Mouse (Mus musculus) liver, embryonic 13.5 days (tissue): Measurements from ENCODE around the gene Srrm1. TPM values are rescaled to one million over a fixed set of nuclear protein-coding genes. Genes with fewer than 3 reads are reported as not detected.
"Not testable (repeated sequence)": the region's sequence is repeated elsewhere in the genome, so short reads cannot be mapped to it uniquely, and the experiment has no call there.

ENCODE experiments used
- ATAC-seq: fragments of 200-750 bp; cut with Nextera tagmentation; 2 replicates; pipeline ENCODE4 v1.8.0; 2017; ENCODE audit warnings: low read depth, mild to moderate bottlenecking, moderate number of reproducible peaks, moderate library complexity
- DNase-seq: peaks from one replicate; pipeline ENCODE4 v3.0.0; 2022
- H3K27ac ChIP-seq: fragments of 300-500 bp; sonication (generic); 2 replicates; pipeline ENCODE4 v1.5.1; 2015; ENCODE audit warnings: moderate library complexity, mild to moderate bottlenecking, inconsistent platforms
- H3K27me3 ChIP-seq: fragments of 300-500 bp; sonication (generic); 2 replicates; pipeline ENCODE4 v1.6.1; 2015; ENCODE audit warnings: mild to moderate bottlenecking, inconsistent platforms
- H3K36me3 ChIP-seq: fragments of 300-500 bp; sonication (generic); 2 replicates; pipeline ENCODE4 v1.6.1; 2015; ENCODE audit warnings: mild to moderate bottlenecking, inconsistent platforms
- H3K4me1 ChIP-seq: fragments of 300-500 bp; sonication (generic); replicated peaks from 2 replicates; pipeline ENCODE4 v1.6.1; 2015; ENCODE audit warnings: inconsistent platforms
- H3K4me2 ChIP-seq: fragments of 300-500 bp; sonication (generic); 2 replicates; pipeline ENCODE4 v1.6.1; 2015; ENCODE audit warnings: inconsistent platforms, mild to moderate bottlenecking, moderate library complexity
- H3K4me3 ChIP-seq: fragments of 300-500 bp; sonication (generic); replicated peaks from 2 replicates; pipeline ENCODE4 v1.5.1; 2015; ENCODE audit warnings: mild to moderate bottlenecking, inconsistent platforms
- H3K9ac ChIP-seq: fragments of 300-500 bp; sonication (generic); 2 replicates; pipeline ENCODE4 v1.6.1; 2015; ENCODE audit warnings: mild to moderate bottlenecking, inconsistent platforms
- H3K9me3 ChIP-seq: fragments of 300-500 bp; sonication (generic); replicated peaks from 2 replicates; pipeline ENCODE4 v1.6.1; 2016; ENCODE audit warnings: inconsistent platforms
- WGBS: fragments of 180-500 bp; shearing (Covaris S2); methylation state at CpG from one replicate; pipeline ENCODE4 v1.1.7; 2015; ENCODE audit not compliant: insufficient replicate concordance; 5-methylcytosine and 5-hydroxymethylcytosine counted together
- polyA plus RNA-seq: library from polyadenylated mRNA; unstranded; fragments of >200 nt; fragmentation: Nextera tagmentation; extraction: Ambion mirVana; gene quantifications from 2 replicates; pipeline ENCODE4 v1.2.1, GENCODE M21; 2015

The Srrm1 gene
- polyA plus RNA-seq, 1 experiment from 2014 or later = 159 TPM

DNA sequence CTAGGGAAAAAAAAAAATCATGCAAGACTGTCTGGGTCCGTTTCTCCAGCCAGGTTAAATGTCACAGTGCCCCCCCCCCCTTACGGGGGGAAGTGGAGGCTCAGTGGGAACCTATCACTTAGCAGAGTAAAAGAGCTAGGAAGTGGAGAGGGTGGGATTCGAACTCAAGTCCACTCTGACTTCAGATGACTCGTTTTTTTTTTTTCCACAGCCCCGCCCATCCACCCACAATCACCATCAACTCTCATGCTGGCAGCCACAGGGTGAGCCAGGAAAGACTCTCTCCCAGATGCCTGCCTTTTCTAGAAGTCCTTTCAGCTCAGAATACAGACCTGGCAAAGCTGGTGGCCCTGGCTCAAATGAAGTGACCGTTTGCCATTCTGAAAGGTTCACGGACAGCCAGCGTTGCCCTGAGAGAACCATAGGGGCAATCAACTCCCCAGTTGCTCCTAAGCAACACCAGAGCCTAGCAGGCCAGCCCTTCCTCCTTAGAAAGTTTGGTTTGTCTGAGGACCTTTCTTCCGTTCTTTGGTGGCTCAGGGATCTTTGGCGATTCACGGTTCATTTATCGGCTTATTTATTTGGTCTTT, 67.0 kb downstream of the Srrm1 start:
- H3K4me2 ChIP-seq = peak overlapping the region; percentile 65
- peak overlapping the region; percentile 74 for H3K9ac ChIP-seq
- no peaks in the 10 kb centered on the region for H3K9me3 ChIP-seq
- peaks cover 59% of the 10 kb centered on the region for H3K4me1 ChIP-seq
- H3K36me3 ChIP-seq = no peaks in the 10 kb centered on the region
- ATAC-seq (no peak), DNase-seq (no peak)
- H3K27ac ChIP-seq = peak overlapping the region; percentile 98
- H3K4me3 ChIP-seq = peak overlapping the region; percentile 39; the same call in 1 of the 2 replicates
- WGBS = 39% methylated on average over 12 of the region's 12 CpGs
- no peaks in the 10 kb centered on the region for H3K27me3 ChIP-seq

DNA sequence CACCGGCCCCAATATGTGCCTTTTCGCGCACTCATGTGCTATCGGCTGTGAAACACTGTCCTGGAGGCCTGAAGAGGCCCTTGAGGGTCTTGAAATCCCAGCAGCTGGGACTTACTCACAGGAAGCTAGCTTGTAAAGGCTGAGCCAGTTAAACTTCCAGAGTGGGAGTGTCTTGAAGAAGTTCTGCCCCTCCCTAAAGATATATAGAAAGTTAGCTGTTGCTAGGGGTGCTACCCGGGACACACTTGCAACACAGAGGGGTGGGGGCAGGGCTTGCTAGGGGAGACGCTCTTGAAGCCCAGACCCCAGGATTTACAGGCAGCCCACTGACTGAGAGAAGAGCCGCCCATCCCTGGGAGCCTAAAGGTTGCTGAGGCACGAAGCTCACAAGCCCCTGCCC, 67.7 kb downstream of the Srrm1 start:
- Histone ChIP-seq H3K4me2 (peak overlapping the region; percentile 65), H3K36me3 (no peaks in the 10 kb centered on the region), H3K4me1 (peaks cover 55% of the 10 kb centered on the region), H3K27me3 (no peaks in the 10 kb centered on the region), H3K4me3 (no peak overlapping the region), H3K27ac (peak overlapping the region; percentile 98), H3K9me3 (no peaks in the 10 kb centered on the region), H3K9ac (peak overlapping the region; percentile 74)
- 54% methylated on average over 8 of the region's 8 CpGs for WGBS
- ATAC-seq (no peak), DNase-seq (no peak)

DNA sequence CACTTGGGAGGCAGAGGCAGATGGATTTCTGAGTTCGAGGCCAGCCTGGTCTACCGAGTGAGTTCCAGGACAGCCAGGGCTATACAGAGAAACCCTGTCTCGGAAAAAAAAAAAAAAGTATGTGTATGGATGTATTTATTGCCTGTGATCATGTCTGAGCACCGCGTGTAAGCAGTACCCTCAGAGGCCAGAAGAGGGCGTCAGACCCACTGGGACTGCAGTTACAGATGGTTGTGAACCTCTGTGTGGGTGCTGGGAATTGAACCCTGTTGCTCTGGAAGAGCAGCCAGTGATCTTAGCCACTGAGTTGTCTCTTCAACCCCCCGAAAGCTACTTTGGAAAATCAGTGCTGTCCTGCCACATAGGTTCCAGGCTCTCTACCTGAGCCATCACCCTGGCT, 69.2 kb downstream of the Srrm1 start:
- Histone ChIP-seq H3K9me3 (no peaks in the 10 kb centered on the region), H3K4me2 (no peak overlapping the region)
- ATAC-seq = no peak

DNA sequence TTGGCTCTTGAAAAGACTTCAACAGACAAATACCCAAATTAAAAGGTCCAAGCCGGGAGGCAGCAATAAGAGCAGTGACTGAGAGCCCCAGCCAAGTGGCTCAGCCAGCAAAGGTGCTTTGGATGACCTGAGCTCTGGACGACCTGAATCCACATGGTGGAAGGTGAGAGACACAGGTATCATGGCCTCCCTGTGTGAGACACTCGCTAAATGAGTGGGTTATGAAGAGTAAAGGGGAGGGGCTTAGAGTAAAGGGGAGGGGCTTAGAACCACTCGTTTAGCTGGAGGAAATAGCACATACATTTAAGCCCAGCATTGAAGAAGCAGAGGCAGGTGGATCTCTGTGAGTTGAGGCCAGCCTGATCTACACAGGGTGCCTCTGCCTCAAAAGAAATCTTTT, 69.7 kb downstream of the Srrm1 start:
- no peaks in the 10 kb centered on the region for H3K36me3 ChIP-seq
- WGBS = 63% methylated on average over 4 of the region's 4 CpGs
- H3K9me3 ChIP-seq = no peaks in the 10 kb centered on the region
- peaks cover 45% of the 10 kb centered on the region for H3K4me1 ChIP-seq
- H3K27me3 ChIP-seq = no peaks in the 10 kb centered on the region
- H3K4me3 ChIP-seq = no peak overlapping the region
- H3K9ac ChIP-seq = no peak overlapping the region
- DNase-seq (no peak), ATAC-seq (no peak)
- H3K4me2 ChIP-seq = no peak overlapping the region
- H3K27ac ChIP-seq = no peak overlapping the region

More for the DNA sequence above, 69.2 kb downstream of the Srrm1 start:
- no peak overlapping the region for H3K4me3 ChIP-seq
- H3K4me1 ChIP-seq = peaks cover 49% of the 10 kb centered on the region
- no peak overlapping the region for H3K27ac ChIP-seq
- no peaks in the 10 kb centered on the region for H3K27me3 ChIP-seq
- 83% methylated on average over 7 of the region's 7 CpGs for WGBS
- H3K36me3 ChIP-seq = no peaks in the 10 kb centered on the region
- H3K9ac ChIP-seq = no peak overlapping the region
- no peak for DNase-seq

DNA sequence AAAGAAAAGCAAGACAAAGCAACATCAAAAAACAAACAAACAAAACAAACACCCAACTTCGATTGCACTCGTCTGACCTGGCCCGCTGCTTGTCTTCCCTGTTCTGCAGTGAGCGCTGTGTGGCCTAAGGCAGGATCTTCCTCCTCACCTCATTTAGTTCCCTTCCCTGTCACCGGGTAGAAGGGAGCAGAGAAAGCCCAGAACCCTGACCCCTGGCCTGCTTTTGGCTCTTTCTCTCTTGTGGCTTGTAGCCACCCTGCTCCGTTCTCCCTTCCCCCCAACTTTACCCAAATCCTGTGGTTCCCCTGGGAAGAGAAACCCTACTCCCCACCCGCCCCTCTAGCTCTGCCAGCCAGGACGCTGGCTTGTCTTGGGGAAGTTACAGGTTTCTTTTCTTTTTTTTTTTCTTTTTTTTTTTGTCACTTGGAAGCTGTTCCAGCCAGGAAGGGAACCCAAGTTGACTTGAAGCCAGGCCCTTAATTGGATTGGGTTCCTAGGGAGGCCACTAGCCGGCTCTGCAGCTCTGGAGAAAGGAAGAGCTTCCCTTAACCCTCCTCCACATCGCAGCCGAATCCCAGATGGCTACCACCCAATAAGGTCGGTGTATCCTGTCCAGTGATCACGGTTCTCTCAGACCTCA, 70.3 kb downstream of the Srrm1 start:
- Histone ChIP-seq H3K36me3 (no peaks in the 10 kb centered on the region), H3K27ac (no peak overlapping the region), H3K4me3 (no peak overlapping the region), H3K9ac (no peak overlapping the region), H3K27me3 (no peaks in the 10 kb centered on the region), H3K4me1 (peaks cover 43% of the 10 kb centered on the region), H3K4me2 (no peak overlapping the region), H3K9me3 (no peaks in the 10 kb centered on the region)
- 63% methylated on average over 13 of the region's 13 CpGs for WGBS
- DNase-seq (no peak), ATAC-seq (no peak)

DNA sequence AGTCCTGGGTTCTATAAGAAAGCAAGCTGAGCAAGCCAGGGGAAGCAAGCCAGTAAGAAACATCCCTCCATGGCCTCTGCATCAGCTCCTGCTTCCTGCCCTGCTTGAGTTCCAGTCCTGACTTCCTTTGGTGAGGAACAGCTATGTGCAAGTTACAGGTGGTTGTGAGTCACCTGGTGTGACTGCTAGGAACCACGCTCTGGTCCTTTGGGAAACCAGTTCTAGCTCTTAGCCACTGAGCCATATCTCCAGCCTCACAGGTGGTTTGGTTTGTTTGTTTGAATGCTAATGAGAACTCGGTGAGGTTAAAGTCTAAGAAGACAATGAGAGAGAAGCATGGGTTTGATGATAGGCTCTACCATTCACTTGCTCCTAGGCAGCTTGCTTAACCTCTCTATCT, 73.1 kb downstream of the Srrm1 start:
- H3K4me3 ChIP-seq, H3K36me3 ChIP-seq, H3K27ac ChIP-seq, H3K4me2 ChIP-seq, H3K9me3 ChIP-seq, ATAC-seq, H3K27me3 ChIP-seq, H3K9ac ChIP-seq, DNase-seq: not testable (repeated sequence)
- peaks cover 36% of the 10 kb centered on the region for H3K4me1 ChIP-seq
- 57% methylated on average over 2 of the region's 2 CpGs for WGBS

DNA sequence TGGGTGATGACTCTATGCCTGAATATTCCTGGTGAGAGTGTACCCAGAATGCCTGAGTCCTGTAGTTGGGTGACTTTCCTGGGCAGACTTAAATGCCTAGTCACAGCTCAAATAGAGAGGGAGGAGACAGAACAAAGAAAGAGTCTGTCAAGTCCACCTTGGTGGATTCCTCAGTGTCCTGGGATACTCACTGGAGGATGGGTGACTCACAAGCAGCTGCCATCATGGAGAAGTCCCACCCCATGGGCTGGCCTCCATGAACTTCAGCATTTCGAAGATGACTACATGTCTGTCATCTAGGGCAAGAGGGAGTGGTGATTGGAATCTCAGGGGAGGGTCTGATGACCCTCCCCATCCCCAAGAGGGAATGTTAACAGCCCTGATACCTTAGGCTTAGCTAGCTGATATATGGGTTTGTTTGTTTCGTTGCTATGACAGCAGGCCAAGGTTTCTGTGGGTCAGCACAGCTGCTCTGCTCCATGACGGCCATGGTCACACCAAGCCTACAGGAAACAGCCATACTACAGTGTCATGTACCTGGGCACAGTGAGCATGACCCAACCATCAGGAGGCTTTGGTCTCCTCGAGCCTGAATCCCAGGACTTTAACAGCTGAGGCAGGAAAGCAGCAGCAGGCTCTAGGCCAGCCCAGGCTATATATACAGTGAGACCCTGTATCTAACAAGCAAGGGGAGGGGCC, 76.3 kb downstream of the Srrm1 start:
- DNase-seq (no peak), ATAC-seq (no peak)
- Histone ChIP-seq H3K4me2 (no peak overlapping the region), H3K9ac (no peak overlapping the region; the same call in 1 of the 2 replicates), H3K27ac (peak overlapping the region; percentile 24; the same call in 1 of the 2 replicates), H3K4me3 (no peak overlapping the region), H3K9me3 (no peaks in the 10 kb centered on the region), H3K36me3 (no peaks in the 10 kb centered on the region), H3K27me3 (no peaks in the 10 kb centered on the region), H3K4me1 (peaks cover 44% of the 10 kb centered on the region)
- 59% methylated on average over 4 of the region's 4 CpGs for WGBS

DNA sequence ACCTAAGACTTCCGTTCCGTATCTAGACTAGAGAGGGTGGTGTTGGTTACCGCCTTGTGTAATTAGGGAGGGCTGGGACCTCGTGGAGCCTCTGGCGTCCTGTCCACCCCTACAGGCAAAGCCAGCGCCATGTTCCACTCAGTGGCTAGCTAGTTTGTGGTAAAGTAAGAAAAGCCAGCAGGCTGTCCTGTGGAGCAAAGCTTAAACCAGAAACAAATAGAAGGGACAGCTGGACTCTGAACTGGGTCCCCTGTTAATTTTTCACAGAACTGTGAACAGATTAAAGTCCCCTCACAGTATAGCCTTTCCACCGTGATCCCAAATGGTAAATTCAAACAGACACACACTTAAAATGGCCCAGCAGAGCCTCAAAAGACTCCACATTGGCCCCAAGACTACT, 78.4 kb downstream of the Srrm1 start:
- no peak overlapping the region for H3K4me2 ChIP-seq
- H3K27ac ChIP-seq = peak overlapping the region; percentile 86
- ATAC-seq = no peak
- 67% methylated on average over 7 of the region's 7 CpGs for WGBS
- no peak overlapping the region for H3K4me3 ChIP-seq
- no peaks in the 10 kb centered on the region for H3K27me3 ChIP-seq
- H3K36me3 ChIP-seq = peaks cover 10% of the 10 kb centered on the region; the same call in 1 of the 2 replicates
- 0 out of 2 replicates have a peak overlapping the region, but pooled peaks have one; percentile 9 for H3K9ac ChIP-seq
- peaks cover 59% of the 10 kb centered on the region for H3K4me1 ChIP-seq
- no peak for DNase-seq
- H3K9me3 ChIP-seq = no peaks in the 10 kb centered on the region

DNA sequence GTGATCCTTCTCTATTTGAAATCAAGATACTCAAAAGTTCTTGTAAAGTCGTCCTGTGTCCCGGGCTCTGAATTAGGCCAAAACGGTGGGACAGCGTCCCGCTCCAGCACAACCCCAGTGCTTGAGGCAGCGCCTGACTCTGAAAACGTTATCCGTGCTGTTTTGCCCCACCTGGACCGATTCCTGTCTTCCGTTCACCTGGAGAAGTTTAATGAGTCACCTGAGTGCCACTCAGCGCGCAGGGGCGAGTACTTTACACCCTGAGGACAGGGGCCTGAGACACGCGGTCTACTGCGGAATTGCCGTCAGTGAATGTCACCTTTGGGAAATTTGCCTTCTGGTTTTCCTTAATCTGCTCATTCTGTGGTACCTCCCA, 79.8 kb downstream of the Srrm1 start:
- H3K4me2 ChIP-seq = peak overlapping the region; percentile 91
- WGBS = 7% methylated on average over 17 of the region's 17 CpGs
- ATAC-seq (no peak), DNase-seq (no peak)
- H3K9ac ChIP-seq = peak overlapping the region; percentile 77
- no peaks in the 10 kb centered on the region for H3K9me3 ChIP-seq
- H3K36me3 ChIP-seq = peaks cover 24% of the 10 kb centered on the region
- peak overlapping the region; percentile 58 for H3K4me3 ChIP-seq
- peak overlapping the region; percentile 86 for H3K27ac ChIP-seq
- no peaks in the 10 kb centered on the region for H3K27me3 ChIP-seq
- peaks cover 71% of the 10 kb centered on the region for H3K4me1 ChIP-seq

DNA sequence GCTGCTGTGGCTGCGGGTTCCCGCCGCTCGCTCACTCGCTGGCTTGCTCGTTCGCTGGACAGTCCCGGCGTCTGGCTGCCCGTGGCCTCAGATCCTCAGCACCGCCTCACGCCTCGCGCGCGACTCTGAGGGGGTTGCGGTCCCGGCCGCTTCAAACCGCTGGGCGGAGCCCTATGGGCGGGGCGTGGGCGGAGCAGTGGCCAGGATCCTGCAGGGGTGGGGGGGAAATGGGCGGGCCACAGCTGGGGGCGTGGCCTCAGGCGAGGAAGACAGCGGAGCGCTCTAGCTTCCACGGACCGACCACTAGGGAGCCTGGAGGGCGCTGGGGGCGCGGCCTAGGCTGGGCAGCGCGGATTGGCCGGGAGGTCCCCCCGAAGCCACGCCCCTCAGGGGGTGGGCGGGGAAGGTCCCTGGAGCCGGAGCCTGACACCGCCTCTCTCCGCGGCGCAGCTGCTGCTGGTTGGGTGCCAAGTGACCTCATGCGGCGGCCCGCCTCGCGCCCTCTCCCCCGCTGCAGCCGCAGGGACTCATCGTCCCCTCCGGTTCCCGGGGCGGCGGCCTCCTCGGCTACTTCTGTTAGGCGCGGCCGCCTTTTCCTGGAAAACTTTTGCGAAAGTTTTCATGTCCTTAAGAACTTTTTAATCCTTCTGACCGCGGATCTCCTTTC, 80.3 kb downstream of the Srrm1 start, which contains the start of gene Clic4:
Clic4 (minus strand) TSS at position 175 of the 667 bp plus-strand sequence.
- DNase-seq = peak; percentile 100
- Histone ChIP-seq H3K36me3 (peaks cover 25% of the 10 kb centered on the region), H3K4me2 (peak within 1 kb of the TSS; percentile 92), H3K27ac (peak within 1 kb of the TSS; percentile 97), H3K4me3 (peak within 1 kb of the TSS; percentile 96), H3K9me3 (no peaks in the 10 kb centered on the region), H3K9ac (peak within 1 kb of the TSS; percentile 98), H3K4me1 (peaks cover 73% of the 10 kb centered on the region), H3K27me3 (no peaks in the 10 kb centered on the region)
- WGBS = under 1% methylated on average over 61 of the region's 64 CpGs
- ATAC-seq = peak; percentile 94
